Mouse (Mus musculus): ENCODE measurements around the gene Tnk2.

DNA sequence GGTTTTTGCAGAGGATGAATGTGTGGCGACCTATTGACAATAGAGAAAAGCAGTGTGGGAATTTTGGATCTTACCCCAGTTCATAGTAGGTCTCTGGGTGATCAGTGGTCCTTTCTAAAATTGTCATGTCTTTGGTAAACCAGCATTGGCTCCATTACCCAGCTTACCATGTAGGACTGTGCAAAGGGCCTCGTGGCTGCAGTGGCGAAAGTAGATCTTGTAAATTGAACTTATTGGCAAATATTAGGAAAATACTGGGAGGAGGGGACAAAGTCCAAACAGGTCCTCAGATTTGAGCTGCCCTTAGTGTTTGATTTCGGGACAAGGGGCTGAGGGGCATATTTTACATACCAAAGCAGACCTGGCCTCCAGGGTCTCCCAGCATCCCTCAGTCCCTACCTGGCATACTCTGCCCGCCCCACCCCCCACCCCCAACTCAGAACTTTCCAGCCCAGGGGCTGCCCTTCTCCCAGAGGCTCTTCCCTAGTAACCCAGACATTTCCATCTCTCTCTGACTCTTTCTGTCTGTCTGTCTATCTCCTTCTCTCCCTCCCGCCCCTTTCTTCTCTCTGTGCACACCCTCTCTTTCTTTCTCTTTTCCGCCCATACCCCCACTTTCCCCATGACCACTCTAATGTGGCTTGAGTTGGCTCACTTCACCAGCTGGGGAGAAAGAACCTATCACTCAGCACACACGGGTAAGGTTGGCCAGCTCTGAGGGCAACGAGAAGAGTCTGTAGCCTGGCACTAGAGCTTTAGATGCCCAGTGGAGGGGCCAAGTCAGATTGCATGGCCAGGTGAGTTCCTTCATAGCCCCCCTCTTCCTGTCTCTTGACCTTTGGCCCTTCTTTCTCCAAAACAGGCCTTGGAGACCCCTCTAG is 23.2 kb downstream of the Tnk2 start:
- TF ChIP-seq CTCF (IDR thresholded peaks at IDR 0.05; ENCODE audit: borderline replicate concordance, insufficient read depth, low read depth, low read length) (no peak), POLR2A (IDR thresholded peaks at IDR 0.05; ENCODE audit: borderline replicate concordance, insufficient read depth, low read length) (no peak)
